Mouse (Mus musculus) fat pad, adult 2 months (tissue): Measurements from ENCODE around the gene Ralgps1.

ENCODE experiments used
- DNase-seq: peaks from one replicate; pipeline ENCODE4 v3.0.0-alpha.2; 2011; ENCODE audit warnings: low read depth, low spot score; ENCODE audit errors: extremely low read depth

Gene Ralgps1

GRCm38 (mm10) chr2:33363890-33364289 is 7.4 kb downstream of the Ralgps1 start:
- DNase-seq: no peak

- no peak for DNase-seq
Measured at GRCm38 (mm10) chr2:33361139-33361716, 10.1 kb downstream of the Ralgps1 start.

- DNase-seq: no peak
Measured at GRCm38 (mm10) chr2:33360564-33360963, 10.7 kb downstream of the Ralgps1 start.

GRCm38 (mm10) chr2:33359184-33359583 is 12.1 kb downstream of the Ralgps1 start:
- no peak for DNase-seq

- no peak for DNase-seq
Measured at GRCm38 (mm10) chr2:33357250-33357838, 13.9 kb downstream of the Ralgps1 start.

GRCm38 (mm10) chr2:33355558-33355957 is 15.7 kb downstream of the Ralgps1 start:
- no peak for DNase-seq

- DNase-seq: no peak
Measured at GRCm38 (mm10) chr2:33353432-33353831, 17.9 kb downstream of the Ralgps1 start.

GRCm38 (mm10) chr2:33351449-33351848 is 19.8 kb downstream of the Ralgps1 start:
- no peak for DNase-seq

GRCm38 (mm10) chr2:33350921-33351320 is 20.4 kb downstream of the Ralgps1 start:
- no peak for DNase-seq

- no peak for DNase-seq
Measured at GRCm38 (mm10) chr2:33349581-33349980, 21.7 kb downstream of the Ralgps1 start.

- DNase-seq: no peak
Measured at GRCm38 (mm10) chr2:33349081-33349480, 22.2 kb downstream of the Ralgps1 start.

GRCm38 (mm10) chr2:33348260-33348659 is 23.0 kb downstream of the Ralgps1 start:
- no peak for DNase-seq

GRCm38 (mm10) chr2:33347607-33348006 is 23.7 kb downstream of the Ralgps1 start:
- no peak for DNase-seq

- DNase-seq: no peak
Measured at GRCm38 (mm10) chr2:33346749-33347148, 24.5 kb downstream of the Ralgps1 start.

- no peak for DNase-seq
Measured at GRCm38 (mm10) chr2:33345956-33346355, 25.3 kb downstream of the Ralgps1 start.

- no peak for DNase-seq
Measured at GRCm38 (mm10) chr2:33345475-33345874, 25.8 kb downstream of the Ralgps1 start.

GRCm38 (mm10) chr2:33343413-33343812 is 27.9 kb downstream of the Ralgps1 start:
- DNase-seq: no peak

- DNase-seq: no peak
Measured at GRCm38 (mm10) chr2:33342148-33342547, 29.1 kb downstream of the Ralgps1 start.

- no peak for DNase-seq
Measured at GRCm38 (mm10) chr2:33335789-33336188, 35.5 kb downstream of the Ralgps1 start.

- no peak for DNase-seq
Measured at GRCm38 (mm10) chr2:33329622-33330021, 41.7 kb downstream of the Ralgps1 start.

GRCm38 (mm10) chr2:33328941-33329340 is 42.3 kb downstream of the Ralgps1 start:
- DNase-seq: no peak

- DNase-seq: no peak
Measured at GRCm38 (mm10) chr2:33325359-33325758, 45.9 kb downstream of the Ralgps1 start.
